Mouse (Mus musculus): ENCODE measurements around the gene Galns. TPM values are rescaled to one million over a fixed set of nuclear protein-coding genes. Genes with fewer than 3 reads are reported as not detected.

The Galns gene
- polyA plus RNA-seq, 1 experiment: not detected

DNA sequence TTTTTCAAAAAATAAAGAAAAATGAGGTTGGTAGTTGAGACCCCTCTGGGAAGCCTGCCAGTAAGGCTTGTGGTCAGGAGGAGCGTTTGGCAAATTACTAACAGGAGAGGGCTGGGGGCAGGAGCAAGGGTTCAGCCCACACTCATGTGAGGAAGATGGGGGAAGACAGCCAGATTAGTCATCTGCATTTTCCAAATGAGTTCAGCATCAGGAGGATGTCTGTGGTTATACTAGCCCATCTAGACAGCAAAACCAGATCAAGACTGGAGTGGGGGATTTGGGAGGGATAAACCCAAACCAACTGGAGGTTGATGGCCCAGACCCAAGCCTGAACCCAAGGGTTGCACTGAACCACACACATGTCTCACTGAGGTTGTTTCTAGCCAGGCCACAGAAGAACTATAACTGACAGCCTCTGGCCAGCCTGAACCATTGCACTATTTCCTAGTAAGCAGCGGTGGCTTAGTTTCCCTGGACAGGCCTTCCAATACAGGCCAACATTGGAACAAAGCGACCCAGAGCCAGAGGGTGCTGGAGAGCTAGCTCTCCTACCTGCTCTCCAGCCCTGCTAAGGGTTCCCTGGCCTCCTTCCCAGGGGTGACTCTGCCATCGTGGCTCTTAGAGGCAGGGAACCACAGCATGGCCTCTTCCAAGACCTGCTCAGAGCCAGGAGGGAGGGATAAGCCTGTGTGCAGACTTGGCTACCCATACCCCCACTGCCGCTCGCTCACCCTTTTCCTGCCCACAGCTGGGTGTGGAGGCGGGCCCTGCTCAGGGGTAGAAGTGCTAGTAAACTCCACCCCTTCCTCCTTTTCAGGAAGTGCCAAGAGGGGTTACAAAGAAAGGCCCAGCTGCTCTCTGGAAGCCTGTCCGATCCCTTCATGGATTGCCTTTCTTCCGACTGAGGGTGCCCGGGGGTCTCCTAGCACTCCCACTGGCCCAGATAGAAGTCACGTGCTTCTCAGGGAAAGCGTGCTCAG, 54.9 kb downstream of the Galns start:
- TF ChIP-seq CTCF (IDR thresholded peaks at IDR 0.05; ENCODE audit: insufficient read depth, low read depth, low read length) (no peak), POLR2A (IDR thresholded peaks at IDR 0.05; ENCODE audit: insufficient read depth, low read depth, low read length) (no peak)
- H3K4me1 ChIP-seq (ENCODE audit: control insufficient read depth, insufficient read depth, low read length): peaks cover 15% of the 10 kb centered on the region
- 63% methylated on average over 12 of the region's 12 CpGs for WGBS
- H3K4me3 ChIP-seq (ENCODE audit: insufficient read depth, low read depth, low read length): no peak overlapping the region
- no peak overlapping the region; the same call in 1 of the 2 replicates for H3K27ac ChIP-seq (ENCODE audit: insufficient read depth, low read depth, low read length)

DNA sequence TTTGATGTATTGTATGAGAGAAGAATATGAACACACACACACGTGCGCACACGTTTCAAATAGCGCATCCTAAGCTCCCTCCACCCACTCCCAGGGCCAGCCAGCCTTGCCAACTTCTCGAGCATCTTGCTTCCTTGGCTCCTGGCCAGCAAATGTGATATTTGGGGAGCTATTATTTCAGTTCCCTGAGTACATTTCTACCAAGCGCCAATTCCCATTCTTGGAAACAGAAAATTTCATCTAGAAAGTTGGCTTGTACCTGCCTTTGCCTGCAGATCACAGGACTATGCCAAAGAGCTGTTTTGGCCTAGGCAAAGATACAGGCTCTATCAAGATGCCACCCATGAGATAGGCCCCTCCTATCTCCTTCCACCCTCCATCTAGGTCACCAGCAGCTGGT, 56.5 kb downstream of the Galns start:
- Histone ChIP-seq H3K4me3 (ENCODE audit: insufficient read depth, low read depth, low read length) (no peak overlapping the region), H3K4me1 (ENCODE audit: control insufficient read depth, insufficient read depth, low read length) (peaks cover 28% of the 10 kb centered on the region), H3K27ac (ENCODE audit: insufficient read depth, low read depth, low read length) (no peak overlapping the region)
- WGBS: 31% methylated on average over 6 of the region's 6 CpGs
- TF ChIP-seq POLR2A (IDR thresholded peaks at IDR 0.05; ENCODE audit: insufficient read depth, low read depth, low read length) (no peak), CTCF (IDR thresholded peaks at IDR 0.05; ENCODE audit: insufficient read depth, low read depth, low read length) (no peak)

DNA sequence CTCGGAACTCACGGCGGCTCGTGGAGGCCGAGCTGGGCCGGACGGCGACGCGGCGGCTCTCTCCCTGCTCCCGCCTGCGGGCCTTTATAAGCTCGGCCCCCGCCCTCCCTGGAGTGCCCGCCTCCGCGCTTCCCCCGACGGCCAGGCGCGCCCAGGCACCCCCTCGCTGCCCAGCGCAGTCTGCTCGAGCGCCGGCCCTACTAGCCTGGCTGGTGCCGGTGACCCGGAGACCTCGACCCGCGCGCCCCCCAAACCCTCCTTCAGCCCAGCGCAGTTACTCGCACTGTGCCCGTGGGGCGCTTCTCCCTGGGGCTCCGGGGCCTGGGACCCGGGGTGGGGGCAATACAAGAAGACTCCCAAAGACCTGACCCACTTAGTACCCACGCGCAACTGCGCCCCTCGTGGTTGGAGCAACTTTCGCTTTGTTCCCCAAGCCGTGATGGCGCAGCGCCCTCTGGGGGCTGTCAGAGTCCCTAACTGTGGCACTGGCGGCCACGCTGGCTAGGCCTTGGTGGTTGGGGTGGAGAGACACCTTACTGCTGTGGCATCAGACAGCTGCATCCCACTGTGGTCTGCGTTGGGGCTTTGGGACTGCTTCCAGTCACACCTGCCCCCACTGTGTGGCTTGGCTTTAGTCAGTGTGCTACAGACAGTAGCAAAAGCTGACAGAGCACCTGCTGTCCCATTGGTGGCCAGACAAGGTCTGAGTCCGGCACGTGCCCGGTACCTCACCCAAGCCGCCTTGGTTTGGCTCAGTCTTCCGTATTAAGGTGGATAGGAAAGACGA, 59.8 kb downstream of the Galns start, which contains the start of gene Piezo1:
Gene Piezo1 (minus strand): TSS at position 65 of the 787 bp plus-strand sequence.
- WGBS: 12% methylated on average over 55 of the region's 56 CpGs
- Histone ChIP-seq H3K4me1 (ENCODE audit: control insufficient read depth, insufficient read depth, low read length) (peaks cover 35% of the 10 kb centered on the region), H3K4me3 (ENCODE audit: insufficient read depth, low read depth, low read length) (peak within 1 kb of the TSS; percentile 49), H3K27ac (ENCODE audit: insufficient read depth, low read depth, low read length) (no peak within 1 kb of the TSS)
- TF ChIP-seq CTCF (IDR thresholded peaks at IDR 0.05; ENCODE audit: insufficient read depth, low read depth, low read length) (peak; percentile 97), POLR2A (IDR thresholded peaks at IDR 0.05; ENCODE audit: insufficient read depth, low read depth, low read length) (0 out of 2 replicates have a peak, but pooled peaks have one; percentile 12)

DNA sequence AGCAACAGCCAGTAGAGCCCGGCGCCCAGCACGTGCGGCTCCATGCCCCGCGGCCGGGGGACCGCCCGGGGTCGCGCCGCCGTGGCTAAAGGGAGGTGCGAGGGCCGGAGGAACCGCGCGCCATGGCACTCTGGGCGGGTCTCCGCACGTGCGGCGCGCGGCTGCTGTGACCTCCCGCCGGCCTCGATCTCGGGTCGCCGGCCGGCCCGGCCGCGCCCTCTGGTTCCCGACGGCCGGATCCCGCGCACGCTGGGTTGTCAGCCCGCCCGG, 60.3 kb downstream of the Galns start:
- H3K4me3 ChIP-seq (ENCODE audit: insufficient read depth, low read depth, low read length): peak overlapping the region; percentile 49
- under 1% methylated on average over 43 of the region's 43 CpGs for WGBS
- peaks cover 30% of the 10 kb centered on the region for H3K4me1 ChIP-seq (ENCODE audit: control insufficient read depth, insufficient read depth, low read length)

DNA sequence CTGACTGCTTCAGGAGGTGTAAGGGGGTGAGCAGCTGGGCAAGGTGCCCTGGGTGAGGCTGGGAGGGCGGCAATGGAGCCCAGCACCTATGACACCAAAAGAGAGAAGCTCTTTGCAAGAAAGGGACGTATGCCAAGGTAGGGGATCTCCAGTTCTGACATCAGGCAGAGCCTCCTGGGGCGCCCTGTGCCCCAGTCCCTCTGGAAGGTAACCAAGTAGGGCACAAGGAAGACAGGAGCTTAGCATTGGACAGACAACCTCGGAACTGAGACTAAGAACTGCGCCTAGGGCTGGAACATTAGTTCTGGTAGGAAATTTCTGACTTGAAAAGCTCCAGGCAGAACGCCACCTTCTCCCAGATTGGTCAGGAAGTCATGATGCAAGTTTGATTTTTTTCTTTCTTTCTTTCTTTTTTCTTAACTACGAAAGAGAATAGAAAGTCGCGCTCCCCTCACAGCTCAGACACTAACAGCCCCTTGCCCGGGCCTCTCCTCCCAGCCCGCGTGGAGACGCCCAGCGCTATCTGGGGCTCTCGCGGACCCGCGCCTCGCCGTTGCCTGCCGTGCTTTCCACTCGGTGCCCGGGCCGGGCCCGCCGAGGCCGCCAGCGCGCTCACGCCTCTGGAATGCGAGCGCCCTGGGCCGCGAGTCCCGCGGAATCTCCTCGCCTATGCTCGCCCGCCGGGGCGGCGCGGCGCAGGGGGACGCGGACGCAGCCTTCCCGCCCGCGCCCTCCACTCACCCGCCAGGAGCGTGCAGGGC, 60.8 kb downstream of the Galns start:
- Histone ChIP-seq H3K27ac (ENCODE audit: insufficient read depth, low read depth, low read length) (no peak overlapping the region), H3K4me3 (ENCODE audit: insufficient read depth, low read depth, low read length) (peak overlapping the region; percentile 49), H3K4me1 (ENCODE audit: control insufficient read depth, insufficient read depth, low read length) (peaks cover 30% of the 10 kb centered on the region)
- 8% methylated on average over 52 of the region's 52 CpGs for WGBS
- TF ChIP-seq CTCF (IDR thresholded peaks at IDR 0.05; ENCODE audit: insufficient read depth, low read depth, low read length): no peak
- TF ChIP-seq POLR2A (IDR thresholded peaks at IDR 0.05; ENCODE audit: insufficient read depth, low read depth, low read length): no peak

More for the DNA sequence above, 60.3 kb downstream of the Galns start:
- no peak for TF ChIP-seq CTCF (IDR thresholded peaks at IDR 0.05; ENCODE audit: insufficient read depth, low read depth, low read length)
- TF ChIP-seq POLR2A (IDR thresholded peaks at IDR 0.05; ENCODE audit: insufficient read depth, low read depth, low read length): no peak
- no peak overlapping the region for H3K27ac ChIP-seq (ENCODE audit: insufficient read depth, low read depth, low read length)

DNA sequence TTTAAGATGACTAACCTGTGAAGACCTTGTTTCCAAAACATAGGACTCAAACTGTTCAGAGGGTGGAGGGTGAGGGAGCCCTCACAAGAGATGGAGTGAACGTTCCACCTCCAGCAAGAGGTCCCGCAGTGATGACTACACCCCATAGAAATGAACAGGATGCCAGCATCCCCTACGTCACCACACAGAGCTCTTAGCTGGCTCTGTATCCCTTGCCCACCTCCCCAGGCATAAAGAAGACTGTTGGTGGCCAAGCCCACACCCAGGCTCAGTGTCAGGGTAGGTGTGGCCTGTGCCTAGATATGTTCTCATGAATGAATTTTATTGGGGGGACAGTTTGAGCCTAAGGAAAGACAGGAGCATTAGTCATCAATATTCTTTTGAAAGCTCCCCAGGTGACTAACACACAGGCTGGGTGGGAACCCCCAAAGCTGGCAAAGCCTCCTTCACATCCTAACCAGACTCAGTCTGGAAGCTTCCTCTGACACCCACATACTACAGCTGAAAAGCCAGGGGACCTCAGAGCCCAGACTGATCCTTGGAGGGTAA, 62.3 kb downstream of the Galns start:
- peaks cover 34% of the 10 kb centered on the region for H3K4me1 ChIP-seq (ENCODE audit: control insufficient read depth, insufficient read depth, low read length)
- TF ChIP-seq CTCF (IDR thresholded peaks at IDR 0.05; ENCODE audit: insufficient read depth, low read depth, low read length): no peak
- TF ChIP-seq POLR2A (IDR thresholded peaks at IDR 0.05; ENCODE audit: insufficient read depth, low read depth, low read length): no peak
- no peak overlapping the region for H3K4me3 ChIP-seq (ENCODE audit: insufficient read depth, low read depth, low read length)
- WGBS: 71% methylated on average over 3 of the region's 3 CpGs
- H3K27ac ChIP-seq (ENCODE audit: insufficient read depth, low read depth, low read length): no peak overlapping the region

DNA sequence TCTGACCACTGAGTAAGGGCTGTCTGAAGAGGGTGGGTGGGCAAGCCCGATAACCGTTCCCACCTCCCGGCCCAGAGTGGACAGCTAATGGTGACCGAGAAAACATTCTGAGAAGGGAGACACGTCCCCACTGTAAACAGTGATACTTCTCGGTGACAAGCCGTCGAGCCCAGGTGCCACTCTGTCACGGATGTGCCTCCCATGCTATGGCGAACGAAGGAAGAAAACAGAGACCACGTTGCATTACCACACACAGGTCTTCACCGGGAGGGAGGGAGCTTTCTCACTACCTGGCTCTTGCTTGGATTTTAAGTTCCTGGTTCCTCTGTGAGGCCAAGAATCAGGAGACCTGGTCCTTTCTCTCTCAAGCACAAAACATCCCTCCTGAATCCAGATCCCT, 62.9 kb downstream of the Galns start:
- peaks cover 34% of the 10 kb centered on the region for H3K4me1 ChIP-seq (ENCODE audit: control insufficient read depth, insufficient read depth, low read length)
- 84% methylated on average over 13 of the region's 13 CpGs for WGBS

DNA sequence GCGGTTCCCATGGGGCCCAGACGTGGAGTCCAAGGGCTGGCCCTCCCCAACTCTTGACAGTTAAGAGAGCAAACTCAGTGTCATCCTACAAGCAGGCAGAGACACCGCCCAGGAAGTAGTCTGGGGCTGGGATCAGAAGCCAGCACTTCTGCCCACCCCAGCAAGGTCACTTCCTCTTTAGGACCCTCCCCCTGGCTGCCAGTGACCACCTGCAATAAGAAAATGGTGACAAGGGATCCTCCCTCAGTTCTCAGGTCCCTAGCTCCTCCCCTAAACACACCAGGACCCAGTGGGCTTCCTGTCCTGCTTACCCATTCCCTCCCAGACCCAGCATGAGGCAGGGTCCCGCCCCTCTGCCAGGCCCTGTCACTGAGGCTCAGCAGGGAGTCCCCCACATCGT, 63.4 kb downstream of the Galns start:
- 58% methylated on average over 5 of the region's 5 CpGs for WGBS
- no peak overlapping the region for H3K4me3 ChIP-seq (ENCODE audit: insufficient read depth, low read depth, low read length)
- TF ChIP-seq CTCF (IDR thresholded peaks at IDR 0.05; ENCODE audit: insufficient read depth, low read depth, low read length): no peak
- TF ChIP-seq POLR2A (IDR thresholded peaks at IDR 0.05; ENCODE audit: insufficient read depth, low read depth, low read length): no peak

More for the DNA sequence above, 62.9 kb downstream of the Galns start:
- TF ChIP-seq CTCF (IDR thresholded peaks at IDR 0.05; ENCODE audit: insufficient read depth, low read depth, low read length): no peak
- no peak for TF ChIP-seq POLR2A (IDR thresholded peaks at IDR 0.05; ENCODE audit: insufficient read depth, low read depth, low read length)
- Histone ChIP-seq H3K4me3 (ENCODE audit: insufficient read depth, low read depth, low read length) (no peak overlapping the region), H3K27ac (ENCODE audit: insufficient read depth, low read depth, low read length) (no peak overlapping the region)

More for the DNA sequence above, 63.4 kb downstream of the Galns start:
- Histone ChIP-seq H3K27ac (ENCODE audit: insufficient read depth, low read depth, low read length) (no peak overlapping the region), H3K4me1 (ENCODE audit: control insufficient read depth, insufficient read depth, low read length) (peaks cover 34% of the 10 kb centered on the region)

Data from olfactory bulb, adult 2 months (tissue).